Mouse (Mus musculus): Measurements from ENCODE around the gene Rbfox1.

- TF ChIP-seq CTCF (IDR thresholded peaks at IDR 0.05; ENCODE audit: low read depth) (no peak), EP300 (optimal IDR thresholded peaks at IDR 0.05) (no peak)
Measured at GRCm38 (mm10) chr16:7223265-7223664, 1338.1 kb downstream of the Rbfox1 start.
